Mouse (Mus musculus) T-helper 2 cell (primary cell): ENCODE results near the gene Lyrm4.
"Not testable (repeated sequence)": the region's sequence is repeated elsewhere in the genome, so short reads cannot be mapped to it uniquely, and the experiment has no call there.

Experiments used
- in situ Hi-C: fragments of 300-600 bp; cut with MboI, MseI; formaldehyde crosslinking; loops from one replicate; pipeline ENCODE4 v1.15.1; 2025; ENCODE audit warnings: high pct_unique_total_duplicates

Lyrm4 gene

DNA sequence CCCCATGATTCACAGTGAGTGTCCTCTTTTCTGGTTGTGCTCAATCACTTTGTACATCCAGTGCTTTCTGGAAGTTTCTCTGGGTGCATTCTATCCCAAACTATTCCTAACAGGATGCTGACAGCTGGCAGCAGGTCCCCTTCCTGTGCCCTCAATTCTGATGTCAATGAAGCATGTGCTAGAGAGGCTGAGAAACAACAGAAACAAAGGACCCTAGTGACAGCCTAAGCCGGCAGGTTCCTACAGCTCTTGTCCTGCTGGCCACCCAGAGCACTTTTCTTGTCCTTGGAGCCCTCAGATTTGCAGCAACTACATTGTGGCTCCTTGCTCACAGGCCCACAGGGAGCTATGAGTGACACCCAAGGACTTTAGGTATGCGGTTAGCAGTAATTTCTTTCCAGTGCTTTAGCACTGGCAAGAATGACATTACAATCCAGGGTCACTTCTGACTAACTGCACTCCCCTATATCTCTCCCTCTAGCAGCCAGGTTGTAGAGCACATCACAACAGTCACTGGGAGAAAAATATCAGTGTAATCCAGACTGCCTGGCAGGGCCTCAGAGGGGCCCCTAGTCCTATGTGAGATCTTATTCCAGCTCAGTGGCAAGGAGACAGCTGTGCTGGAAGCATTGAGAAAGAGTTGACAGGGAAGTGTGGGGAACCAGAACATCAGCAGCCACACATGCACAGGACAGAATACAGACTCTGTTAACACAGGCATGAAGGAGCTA, 121.5 kb downstream of the Lyrm4 start:
- in situ Hi-C loops, result no loop called here

GRCm38 (mm10) chr13:35995231-35995630, 122.1 kb downstream of the Lyrm4 start:
- in situ Hi-C loops, result no loop called here

- in situ Hi-C loops, result no loop called here
Measured at GRCm38 (mm10) chr13:35994067-35994466, 123.3 kb downstream of the Lyrm4 start.

DNA sequence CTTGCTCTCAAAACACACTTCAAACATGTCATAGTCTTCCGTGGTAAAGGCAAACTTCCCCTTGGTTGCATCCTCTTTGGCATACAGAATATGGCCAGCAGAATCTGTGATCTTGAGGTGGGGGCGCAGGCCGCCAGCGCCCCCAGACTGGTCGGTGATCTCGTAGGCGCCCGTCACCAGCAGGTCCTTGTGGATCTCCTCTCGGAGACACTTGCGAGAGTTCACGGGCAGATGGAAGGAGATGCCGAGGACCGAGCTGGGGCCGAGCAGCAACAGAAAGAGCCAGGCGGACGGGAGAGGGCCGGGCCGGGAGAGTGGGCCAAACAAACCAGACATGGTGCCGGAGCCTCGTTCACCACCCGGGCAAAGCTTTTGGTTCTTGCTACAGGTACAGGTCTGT, 126.1 kb downstream of the Lyrm4 start:
- in situ Hi-C loops, result not testable (repeated sequence)

- in situ Hi-C loops, result no loop called here
Measured at GRCm38 (mm10) chr13:35989329-35989728, 128.0 kb downstream of the Lyrm4 start.

DNA sequence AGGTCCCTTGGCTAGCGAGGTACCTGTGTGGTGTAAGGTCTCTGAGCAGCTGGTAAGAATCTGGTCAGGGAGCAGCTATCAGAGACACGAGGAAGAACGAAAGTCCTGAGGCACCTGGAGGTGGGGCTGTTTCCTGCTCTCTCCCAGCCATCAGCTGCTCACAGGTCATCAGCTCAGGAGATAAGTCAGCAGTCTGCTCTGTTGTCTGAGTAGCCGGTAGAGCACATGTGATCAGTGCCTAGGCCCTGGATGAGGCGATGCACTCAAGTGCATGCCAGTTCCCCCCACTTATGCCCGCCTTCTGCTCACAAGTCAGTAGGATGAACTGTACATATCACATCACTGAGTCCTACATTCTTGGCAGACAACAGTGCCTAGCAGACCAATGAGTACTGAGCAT, 134.3 kb downstream of the Lyrm4 start:
- in situ Hi-C loops, result no loop called here

DNA sequence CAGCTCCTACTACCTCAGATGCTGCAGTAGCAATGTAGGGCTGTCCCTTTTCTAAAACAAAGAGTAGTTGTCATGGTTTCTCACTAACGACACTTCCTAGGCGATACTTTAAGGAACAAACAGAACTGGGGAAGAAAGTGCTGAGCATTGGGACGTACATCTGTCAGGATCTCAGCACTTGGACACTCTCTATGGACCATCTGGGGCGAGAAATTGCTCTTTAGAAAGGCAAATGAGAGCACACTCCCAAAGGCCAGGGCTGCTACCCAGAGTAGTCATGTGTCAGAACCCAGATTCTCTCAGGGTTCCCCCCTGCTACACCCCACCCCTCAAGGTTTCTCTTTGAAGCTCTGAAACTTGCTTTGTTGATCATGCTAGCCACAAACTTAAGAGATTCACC, 136.9 kb downstream of the Lyrm4 start:
- in situ Hi-C loops, result no loop called here

- in situ Hi-C loops, result no loop called here
Measured at GRCm38 (mm10) chr13:35976912-35977311, 140.4 kb downstream of the Lyrm4 start.

DNA sequence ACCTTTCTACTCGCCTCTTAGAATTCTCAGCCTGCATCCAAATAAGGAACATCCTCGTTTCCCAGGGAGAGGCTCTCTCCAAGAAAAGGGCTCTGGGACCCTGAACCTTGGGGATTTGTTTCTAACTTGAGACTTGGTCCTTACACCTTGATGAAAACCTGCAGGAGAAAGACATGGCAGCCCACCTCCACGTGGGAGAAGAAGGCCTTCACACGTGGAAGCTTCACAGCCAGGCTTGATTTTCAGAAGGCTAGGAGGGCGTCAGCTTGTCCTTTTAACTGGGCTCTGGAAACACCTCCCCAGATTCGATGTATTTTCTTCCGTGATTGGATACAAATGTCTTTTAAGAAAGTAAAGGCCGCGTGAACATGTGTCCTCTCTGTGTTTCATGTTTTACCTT, 147.5 kb downstream of the Lyrm4 start:
- in situ Hi-C loops, result no loop called here

DNA sequence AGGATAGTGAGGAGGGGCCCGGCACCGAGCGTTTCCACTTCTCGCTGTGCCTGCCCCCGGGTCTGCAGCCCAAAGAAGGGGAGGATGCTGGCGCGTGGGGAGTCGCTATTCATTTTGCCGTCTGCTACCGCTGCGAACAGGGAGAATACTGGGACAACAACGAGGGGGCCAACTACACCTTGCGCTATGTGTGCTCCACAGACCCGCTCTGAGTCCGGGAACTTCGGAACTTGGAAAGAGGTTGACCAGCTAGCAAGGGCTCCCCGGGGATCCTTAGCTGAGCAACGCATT, 147.9 kb downstream of the Lyrm4 start:
- in situ Hi-C loops, result no loop called here

DNA sequence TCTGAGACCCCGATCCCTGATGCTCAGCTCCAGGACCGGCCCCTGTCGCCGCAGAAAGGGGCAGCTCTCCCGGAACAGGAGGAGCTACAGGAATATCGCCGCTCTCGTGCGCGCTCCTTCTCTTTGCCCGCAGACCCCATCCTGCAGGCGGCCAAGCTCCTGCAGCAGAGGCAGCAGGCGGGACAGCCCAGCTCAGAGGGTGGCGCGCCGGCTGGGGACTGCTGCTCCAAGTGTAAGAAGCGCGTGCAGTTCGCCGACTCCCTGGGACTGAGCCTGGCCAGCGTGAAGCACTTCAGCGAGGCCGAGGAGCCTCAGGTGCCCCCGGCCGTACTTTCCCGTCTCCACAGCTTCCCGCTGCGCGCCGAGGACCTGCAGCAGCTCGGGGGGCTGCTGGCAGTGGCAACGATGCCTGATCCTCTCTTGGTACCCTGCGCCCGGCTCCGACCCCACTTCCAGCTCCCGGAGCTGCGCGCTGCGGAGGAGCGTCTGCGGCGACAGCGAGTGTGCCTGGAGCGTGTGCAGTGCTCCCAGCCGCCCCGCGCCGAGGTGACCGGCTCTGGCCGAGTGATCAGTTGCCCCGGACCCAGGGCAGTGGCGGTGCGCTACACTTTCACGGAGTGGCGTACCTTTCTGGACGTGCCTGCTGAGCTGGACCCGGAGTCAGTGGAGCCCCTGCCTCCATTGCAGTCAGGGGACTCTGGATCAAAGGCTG, 148.5 kb downstream of the Lyrm4 start:
- in situ Hi-C loops, result no loop called here

GRCm38 (mm10) chr13:35968131-35968718, 149.1 kb downstream of the Lyrm4 start:
- in situ Hi-C loops, result no loop called here

- in situ Hi-C loops, result no loop called here
Measured at GRCm38 (mm10) chr13:35967690-35968089, 149.6 kb downstream of the Lyrm4 start.

DNA sequence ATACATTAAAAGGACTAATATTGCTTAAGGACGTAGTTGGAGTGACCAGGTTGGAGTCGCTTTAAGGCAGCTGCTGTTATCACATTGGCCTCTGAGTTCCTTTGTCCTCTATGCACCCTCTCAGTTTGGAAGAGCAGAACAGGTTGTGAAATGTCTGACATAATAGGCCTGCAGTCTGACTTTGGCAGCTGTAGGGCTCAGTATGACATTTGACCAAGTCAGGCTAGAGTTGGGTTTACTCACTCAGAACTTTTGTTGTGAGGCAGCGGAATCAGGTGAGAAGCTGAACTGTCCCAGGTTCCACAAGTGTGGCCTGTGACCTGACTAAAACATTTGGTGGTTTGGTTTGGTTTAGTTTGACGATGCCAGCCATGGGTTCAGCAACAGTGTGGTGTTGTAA, 153.7 kb downstream of the Lyrm4 start:
- in situ Hi-C loops, result no loop called here

GRCm38 (mm10) chr13:35959391-35960067, 157.8 kb downstream of the Lyrm4 start:
- in situ Hi-C loops, result no loop called here

GRCm38 (mm10) chr13:35958539-35958938, 158.8 kb downstream of the Lyrm4 start, which contains the start of gene Ppp1r3g:
Ppp1r3g (plus strand) TSS chr13:35958839.
- in situ Hi-C loops, result no loop called here

DNA sequence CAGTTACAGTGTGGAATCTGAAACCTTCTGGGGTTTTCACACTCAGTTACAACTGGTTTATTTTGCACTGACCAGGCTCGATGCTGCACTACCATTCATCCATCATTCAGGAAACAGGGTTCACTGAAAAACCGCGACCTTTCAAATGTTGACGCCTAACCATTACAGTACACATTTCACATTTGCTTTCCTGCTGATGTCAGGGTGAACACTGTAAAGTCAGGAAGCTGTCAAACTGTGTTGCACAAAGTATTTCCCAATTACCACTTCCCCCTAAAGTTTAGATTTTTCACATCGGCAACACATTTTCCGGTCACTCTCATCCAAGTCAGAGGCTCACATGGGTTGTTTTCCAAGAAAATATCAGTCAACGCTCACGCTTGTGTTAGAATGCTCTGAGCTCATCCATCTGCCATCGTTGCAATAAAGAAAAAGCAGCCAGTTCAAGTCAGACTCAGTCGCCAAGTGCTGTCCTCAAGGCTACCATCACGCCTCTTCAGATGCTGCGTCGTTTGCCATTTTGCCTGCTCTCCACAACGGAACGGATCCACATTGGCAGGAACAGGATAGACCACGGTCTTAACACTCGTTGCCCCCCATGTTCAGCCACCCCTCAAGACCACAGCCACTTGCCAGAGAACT, 167.4 kb downstream of the Lyrm4 start:
- in situ Hi-C loops, result no loop called here

DNA sequence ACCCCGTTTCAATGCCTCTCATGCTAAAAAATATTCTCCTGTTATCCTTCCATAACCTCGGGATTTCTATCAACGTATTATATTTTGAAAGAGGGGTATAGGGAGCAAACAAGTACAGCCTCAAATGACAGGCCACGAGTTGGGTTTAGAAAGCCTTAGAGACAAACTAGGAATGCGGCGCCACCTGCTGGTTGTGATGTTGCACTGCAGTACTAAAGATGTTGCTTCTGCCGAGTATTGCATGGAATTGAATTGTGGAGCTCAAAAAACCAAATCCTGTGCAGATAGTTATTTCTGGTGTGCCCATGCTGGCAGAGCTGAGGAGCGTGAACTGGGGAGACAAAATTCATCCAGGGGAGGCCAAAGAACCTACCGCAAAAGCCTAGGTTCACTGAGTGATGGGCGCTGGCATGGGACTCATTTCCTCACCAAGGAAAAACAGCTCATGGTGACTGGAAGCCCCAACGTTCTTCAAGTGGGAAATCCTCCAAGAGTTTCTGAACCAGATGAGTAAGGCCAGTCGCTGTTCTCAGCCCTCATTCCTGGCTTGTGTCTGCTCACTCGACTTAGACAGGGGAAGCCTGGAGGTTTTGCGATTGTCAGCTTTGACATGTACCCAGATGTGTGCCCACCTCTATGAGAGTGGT, 169.8 kb downstream of the Lyrm4 start:
- in situ Hi-C loops, result no loop called here

DNA sequence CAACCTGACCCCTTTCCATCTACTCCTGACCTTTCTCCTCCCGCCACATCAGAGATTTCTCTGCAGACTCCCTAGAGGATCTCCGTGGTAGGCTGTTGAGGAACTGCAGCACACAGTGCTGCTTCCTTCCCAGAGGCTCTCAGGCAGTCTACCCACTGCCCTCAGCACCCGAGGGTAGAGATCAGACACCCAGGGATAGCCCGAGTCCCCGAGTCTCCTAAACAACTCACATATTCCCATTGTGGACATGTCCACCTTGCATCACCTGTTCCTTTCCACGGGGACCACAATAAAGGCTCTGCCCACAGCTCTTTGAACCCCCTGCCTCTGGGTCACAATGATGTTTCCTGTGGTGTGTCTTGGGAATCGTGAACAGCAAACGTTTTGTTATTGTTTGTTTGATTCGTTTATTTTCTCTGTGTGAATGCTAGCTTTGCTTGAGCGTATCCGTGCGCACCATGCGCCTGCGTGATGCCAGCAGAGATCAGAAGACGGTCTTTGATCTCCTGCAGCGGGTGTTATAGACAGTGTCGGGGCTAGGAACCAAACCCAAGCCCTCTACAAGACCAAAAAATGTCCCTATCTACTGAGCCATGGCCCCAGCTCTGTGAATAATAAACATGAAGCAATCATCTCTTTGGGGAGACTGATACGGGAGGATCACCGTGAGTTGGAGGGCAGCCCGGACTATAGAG, 170.5 kb downstream of the Lyrm4 start:
- in situ Hi-C loops, result no loop called here

DNA sequence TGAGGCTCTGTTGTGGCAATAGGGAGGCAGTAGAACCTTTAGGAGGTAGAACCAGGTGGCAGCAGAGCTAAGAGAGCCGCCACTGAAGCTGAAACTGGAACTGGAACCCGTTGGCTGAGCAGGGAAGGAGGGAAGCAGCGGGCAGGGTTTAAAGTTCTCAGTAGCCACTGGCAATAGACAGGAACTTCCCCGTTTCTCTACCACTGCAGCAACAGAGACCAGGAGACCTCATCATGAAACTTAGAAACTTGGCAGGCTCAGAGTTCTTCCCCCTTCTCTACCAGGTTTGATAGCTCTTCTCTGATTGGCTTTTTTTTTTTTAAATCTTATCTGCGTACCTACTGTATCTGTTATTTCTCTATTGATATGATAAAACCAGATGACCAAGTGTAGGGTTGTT, 176.4 kb downstream of the Lyrm4 start:
- in situ Hi-C loops, result no loop called here
